Mouse (Mus musculus): Measurements from ENCODE around the gene Chmp3. TPM values are rescaled to one million over a fixed set of nuclear protein-coding genes. Genes with fewer than 3 reads are reported as not detected.

Chmp3 gene
- polyA plus RNA-seq, 2 experiments from 2014 or later, result 56.7 to 105 TPM

DNA sequence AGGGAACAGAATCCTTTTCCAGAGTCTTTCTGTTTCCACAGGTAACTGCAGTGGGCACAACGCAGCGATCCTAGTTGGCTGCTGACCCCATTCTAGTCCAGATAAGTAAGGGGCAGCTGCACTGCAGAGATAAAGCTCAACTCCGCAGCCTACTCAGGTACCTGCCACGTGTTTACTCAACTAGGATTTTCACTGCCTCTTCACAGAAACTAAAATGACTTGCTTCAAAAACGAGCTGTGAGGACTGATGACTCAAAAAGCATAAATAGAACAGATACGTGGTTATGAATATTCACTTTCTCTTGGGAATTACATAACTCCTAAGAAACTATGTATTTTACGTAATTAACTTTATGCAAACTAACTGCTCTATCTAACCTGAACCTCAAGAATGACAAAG, 66.4 kb downstream of the Chmp3 start:
- ATAC-seq, result no peak

DNA sequence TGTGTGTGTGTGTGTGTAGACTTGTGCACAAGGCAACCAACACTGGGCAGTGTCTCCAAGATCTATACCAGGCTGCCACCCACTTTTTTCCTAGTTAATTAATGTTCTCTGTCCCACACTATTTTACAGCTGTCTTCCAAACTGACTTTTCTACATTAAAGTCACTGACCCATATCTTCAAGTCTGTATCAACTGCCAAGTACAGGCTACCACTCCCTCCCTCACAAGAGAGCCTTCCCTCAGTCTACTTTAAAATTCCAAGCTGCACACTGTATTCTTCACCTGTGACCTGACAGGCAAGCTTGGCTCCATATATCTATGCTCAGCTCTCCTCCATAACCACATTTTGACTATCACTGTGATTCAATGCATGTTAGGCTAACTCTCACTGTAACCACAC, 69.6 kb downstream of the Chmp3 start:
- ATAC-seq, result no peak

DNA sequence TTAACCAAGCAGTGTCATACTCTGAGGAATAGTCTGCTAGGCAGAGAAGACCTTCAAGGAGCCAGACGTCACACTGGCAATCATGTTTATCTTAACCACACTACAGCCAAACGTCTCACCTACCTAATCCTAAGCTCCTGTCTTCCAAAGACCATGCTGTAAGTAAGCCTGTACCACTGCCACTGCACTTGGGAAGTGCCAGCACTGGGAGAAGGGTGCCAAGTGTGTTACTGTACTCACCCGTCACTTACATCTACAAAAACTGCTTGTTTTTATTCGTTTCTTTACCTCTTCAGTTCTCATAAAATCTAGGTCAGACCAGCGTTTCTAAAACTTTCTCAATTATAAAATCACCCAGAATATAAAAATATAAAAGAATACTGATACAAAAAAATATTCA, 73.4 kb downstream of the Chmp3 start:
- ATAC-seq, result no peak

DNA sequence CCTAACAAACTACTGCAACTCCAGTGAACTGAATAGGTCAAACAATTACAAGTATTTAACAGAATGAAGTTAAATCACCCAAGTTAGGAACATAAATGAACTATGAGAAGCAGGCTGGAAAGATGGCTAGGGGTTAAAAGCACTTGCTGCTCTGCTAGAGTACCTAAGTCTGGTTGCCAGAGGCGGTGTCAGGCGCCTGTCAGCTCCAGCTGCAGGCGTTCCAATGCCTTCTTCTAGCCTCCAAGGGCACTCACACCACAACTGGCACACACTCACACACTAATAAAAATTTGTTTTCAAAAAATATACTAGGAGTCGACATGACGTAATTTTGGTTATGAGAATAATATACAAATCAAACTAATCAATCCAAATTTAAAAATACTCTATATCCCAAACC, 78.0 kb downstream of the Chmp3 start:
- no peak for ATAC-seq

DNA sequence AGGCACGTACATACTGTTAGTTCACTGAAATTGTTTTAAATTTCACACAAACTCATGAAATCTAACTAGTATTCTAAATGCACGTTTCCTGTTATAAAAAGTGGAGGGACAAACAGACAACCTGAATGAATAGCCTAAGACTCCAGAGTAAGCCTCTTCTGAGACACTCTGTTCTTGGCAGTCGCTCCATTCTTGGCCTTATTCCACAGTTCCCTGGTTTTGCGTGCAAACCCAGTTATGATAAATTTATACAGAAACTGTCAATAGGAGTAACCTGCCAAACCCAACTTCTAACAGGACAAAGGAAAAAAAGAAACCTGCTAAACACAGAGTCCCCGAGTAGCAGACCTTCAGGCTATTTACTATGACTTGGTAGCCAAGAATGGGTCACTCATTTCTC, 78.4 kb downstream of the Chmp3 start:
- ATAC-seq, result no peak

DNA sequence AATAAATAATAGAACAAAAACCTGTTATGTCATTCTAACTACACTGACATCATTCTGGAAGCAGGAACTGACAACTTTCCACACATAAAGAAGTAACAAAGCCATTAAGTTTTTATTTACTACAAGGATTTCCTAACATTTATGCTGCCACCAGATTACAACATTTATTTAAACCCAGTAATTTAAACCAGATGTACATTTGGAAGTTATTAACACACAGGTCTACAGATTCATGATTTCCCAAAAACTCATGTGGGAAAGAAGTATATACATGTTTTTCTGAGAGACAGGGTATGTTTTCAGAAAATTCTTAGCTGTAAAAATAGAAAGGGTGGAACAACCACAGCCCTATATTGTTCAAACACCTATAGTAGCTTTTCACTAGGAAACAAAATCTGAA, 81.1 kb downstream of the Chmp3 start:
- no peak for ATAC-seq

DNA sequence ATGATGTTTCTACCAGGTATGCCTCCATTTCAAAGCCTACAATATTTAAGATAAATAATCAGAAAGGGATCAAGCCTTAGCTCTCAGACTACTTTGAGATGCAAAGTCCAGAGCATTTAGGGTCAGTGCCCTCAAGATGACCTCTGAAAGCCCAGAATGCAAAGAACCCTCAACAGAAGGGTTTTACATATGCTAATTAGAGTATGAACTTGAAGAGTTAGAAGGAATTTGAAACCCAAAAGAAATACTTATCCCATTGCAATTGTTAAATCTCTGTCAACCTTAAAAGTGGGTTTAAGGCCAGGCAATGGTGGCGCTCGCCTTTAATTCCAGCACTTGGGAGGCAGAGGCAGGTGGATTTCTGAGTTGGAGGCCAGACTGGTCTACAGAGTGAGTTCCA, 82.4 kb downstream of the Chmp3 start:
- ATAC-seq, result no peak

DNA sequence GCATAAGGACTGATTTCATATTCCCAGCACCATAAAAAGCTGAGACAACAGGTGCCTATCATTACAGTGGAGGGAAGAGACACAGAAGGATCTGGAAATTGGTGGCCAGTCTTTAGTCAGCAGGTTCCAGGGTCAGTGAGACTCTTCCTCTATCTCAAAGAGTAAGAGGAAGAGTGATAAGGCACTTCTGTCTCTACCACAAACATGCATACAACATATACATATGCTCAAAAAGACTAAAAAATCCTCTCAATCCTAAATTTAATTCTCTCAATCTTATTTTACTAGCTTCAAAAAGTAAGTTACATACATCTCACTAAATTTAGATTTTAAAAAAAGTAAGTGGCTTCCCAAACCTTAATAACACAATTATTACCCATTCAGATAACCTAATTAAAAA, 83.7 kb downstream of the Chmp3 start:
- ATAC-seq, result no peak

DNA sequence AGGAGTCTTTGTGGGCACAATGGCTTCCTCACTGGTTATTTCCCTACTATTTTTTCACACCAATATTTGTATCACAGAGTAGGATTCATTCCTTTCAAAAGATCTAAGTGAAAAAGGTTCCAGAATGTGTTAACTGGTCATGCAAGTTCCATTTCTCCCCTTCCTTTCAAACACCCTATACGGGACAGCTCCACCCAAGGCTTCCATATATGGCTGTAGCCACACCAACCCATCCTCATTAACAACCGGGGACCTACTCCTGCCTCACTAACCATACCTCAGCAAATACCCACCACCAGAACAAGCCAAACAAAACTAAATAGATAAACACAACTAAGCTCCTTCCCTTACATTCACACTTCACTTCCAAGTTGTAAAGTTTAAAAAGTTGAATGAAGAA, 87.6 kb downstream of the Chmp3 start:
- no peak for ATAC-seq

DNA sequence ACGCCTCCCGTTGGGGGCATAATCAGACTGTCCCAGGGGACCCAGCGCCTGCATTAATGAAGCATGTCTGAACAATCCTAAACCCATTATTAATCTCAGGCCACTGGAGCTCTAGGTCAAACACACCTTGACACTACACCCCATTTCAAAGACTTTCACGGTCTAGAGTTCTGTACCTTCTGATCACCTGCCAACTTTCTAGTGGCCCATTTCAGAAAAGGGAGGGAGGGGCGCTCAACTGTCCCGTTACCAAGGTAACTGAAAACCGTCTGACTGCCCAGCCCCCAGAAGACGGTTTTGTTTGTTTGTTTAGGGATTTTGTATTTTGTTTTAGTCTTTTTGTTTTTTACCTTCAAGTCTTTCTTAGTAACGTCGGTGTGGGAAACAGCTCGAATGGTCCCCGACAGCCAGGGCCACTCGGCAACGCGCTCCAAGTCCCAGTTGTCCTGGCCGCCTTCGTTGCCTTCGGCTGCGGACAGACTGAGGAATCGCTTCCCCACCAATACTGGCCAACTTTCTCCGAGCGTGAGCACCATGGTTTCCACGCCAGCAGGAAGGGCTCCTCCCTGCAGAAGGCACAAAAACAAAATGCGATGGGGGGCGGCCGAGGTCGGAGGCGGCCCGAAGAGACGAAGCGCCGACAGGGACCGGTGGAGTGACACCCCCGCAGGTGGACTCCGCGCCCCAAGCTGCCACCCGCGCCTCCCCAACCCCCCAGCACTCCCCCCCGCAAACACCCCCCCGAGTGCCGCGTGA, 88.3 kb downstream of the Chmp3 start:
- no peak for ATAC-seq

Other genes starting within 250 kb of the Chmp3 start
- not detected for gene Smyd1, start 221.6 kb upstream of the Chmp3 start, polyA plus RNA-seq (2017; shearing (Covaris generic))
- gene Cd8b1, start 221.0 kb upstream of the Chmp3 start, polyA plus RNA-seq (2017; shearing (Covaris generic)), result 10 to 100 TPM; 13.1 to 17.9 TPM
- gene Cd8a, start 170.4 kb upstream of the Chmp3 start, polyA plus RNA-seq (2017; shearing (Covaris generic)), result 1 to 10 TPM; 1.9 to 2.7 TPM
- gene Rmnd5a, start 103.2 kb upstream of the Chmp3 start, polyA plus RNA-seq (2017; shearing (Covaris generic)), result 10 to 100 TPM; 13.5 to 15.7 TPM
- 1 to 10 TPM; 4.4 to 5.7 TPM for gene Rnf103, start 49.9 kb upstream of the Chmp3 start, polyA plus RNA-seq (2017; shearing (Covaris generic))
- 10 to 100 TPM; 42.6 to 50.1 TPM for gene Kdm3a, start 89.2 kb downstream of the Chmp3 start, polyA plus RNA-seq (2017; shearing (Covaris generic))
- under 1 TPM in 1 of 2 experiments, not detected in 1; 0.63 TPM for gene Reep1, start 163.8 kb downstream of the Chmp3 start, polyA plus RNA-seq (2017; shearing (Covaris generic))

Data from activated CD4-positive, CD25-positive, alpha-beta regulatory T cell, adult 4 months (primary cell).